Mouse (Mus musculus) midbrain, embryonic 16.5 days (tissue): Measurements from ENCODE around the gene Syt3. TPM values are rescaled to one million over a fixed set of nuclear protein-coding genes. Genes with fewer than 3 reads are reported as not detected.

Experiments used
- ATAC-seq: fragments of 200-750 bp; cut with Nextera tagmentation; 2 replicates; pipeline ENCODE4 v1.8.0; 2017; ENCODE audit warnings: moderate TSS enrichment
- H3K27ac ChIP-seq: fragments of 300-500 bp; sonication (generic); 2 replicates; pipeline ENCODE4 v1.5.1; 2014; ENCODE audit warnings: mild to moderate bottlenecking, low read length, mixed read lengths
- H3K27me3 ChIP-seq: fragments of 300-500 bp; sonication (generic); 2 replicates; pipeline ENCODE4 v1.6.1; 2014; ENCODE audit warnings: low read depth, low read length, mixed read lengths; ENCODE audit not compliant: control insufficient read depth, insufficient read depth
- H3K36me3 ChIP-seq: fragments of 300-500 bp; sonication (generic); 2 replicates; pipeline ENCODE4 v1.6.1; 2014; ENCODE audit warnings: mild to moderate bottlenecking, low read length, moderate library complexity, mixed read lengths; ENCODE audit not compliant: control insufficient read depth, insufficient read depth
- H3K4me1 ChIP-seq: fragments of 300-500 bp; sonication (generic); 2 replicates; pipeline ENCODE4 v1.6.1; 2014; ENCODE audit warnings: mild to moderate bottlenecking, low read length, mixed read lengths; ENCODE audit not compliant: control insufficient read depth, insufficient read depth
- H3K4me2 ChIP-seq: fragments of 300-500 bp; sonication (generic); 2 replicates; pipeline ENCODE4 v1.6.1; 2014; ENCODE audit warnings: mild to moderate bottlenecking, low read length, mixed read lengths
- H3K4me3 ChIP-seq: fragments of 300-500 bp; sonication (generic); 2 replicates; pipeline ENCODE4 v1.5.1; 2014; ENCODE audit warnings: low read depth, mild to moderate bottlenecking, low read length, moderate library complexity, mixed read lengths
- H3K9ac ChIP-seq: fragments of 300-500 bp; sonication (generic); 2 replicates; pipeline ENCODE4 v1.6.1; 2014; ENCODE audit warnings: low read depth, low read length, mixed read lengths
- H3K9me3 ChIP-seq: fragments of 300-500 bp; sonication (generic); replicated peaks from 2 replicates; pipeline ENCODE4 v1.6.1; 2014; ENCODE audit warnings: mild to moderate bottlenecking, low read length, mixed read lengths; ENCODE audit not compliant: control insufficient read depth, poor library complexity, severe bottlenecking
- WGBS: fragments of 180-500 bp; shearing (Covaris S2); extraction: QIAGEN DNeasy Blood & Tissue Kit; methylation state at CpG from one replicate; pipeline ENCODE4 v1.1.7; 2014; 5-methylcytosine and 5-hydroxymethylcytosine counted together
- polyA plus RNA-seq: library from polyadenylated mRNA; unstranded; fragments of >200 nt; fragmentation: Nextera tagmentation; extraction: Ambion mirVana; gene quantifications from 2 replicates; pipeline ENCODE4 v1.2.1, GENCODE M21; 2015

The Syt3 gene
- polyA plus RNA-seq, result 57.4 and 73.2 TPM in 2 replicates

DNA sequence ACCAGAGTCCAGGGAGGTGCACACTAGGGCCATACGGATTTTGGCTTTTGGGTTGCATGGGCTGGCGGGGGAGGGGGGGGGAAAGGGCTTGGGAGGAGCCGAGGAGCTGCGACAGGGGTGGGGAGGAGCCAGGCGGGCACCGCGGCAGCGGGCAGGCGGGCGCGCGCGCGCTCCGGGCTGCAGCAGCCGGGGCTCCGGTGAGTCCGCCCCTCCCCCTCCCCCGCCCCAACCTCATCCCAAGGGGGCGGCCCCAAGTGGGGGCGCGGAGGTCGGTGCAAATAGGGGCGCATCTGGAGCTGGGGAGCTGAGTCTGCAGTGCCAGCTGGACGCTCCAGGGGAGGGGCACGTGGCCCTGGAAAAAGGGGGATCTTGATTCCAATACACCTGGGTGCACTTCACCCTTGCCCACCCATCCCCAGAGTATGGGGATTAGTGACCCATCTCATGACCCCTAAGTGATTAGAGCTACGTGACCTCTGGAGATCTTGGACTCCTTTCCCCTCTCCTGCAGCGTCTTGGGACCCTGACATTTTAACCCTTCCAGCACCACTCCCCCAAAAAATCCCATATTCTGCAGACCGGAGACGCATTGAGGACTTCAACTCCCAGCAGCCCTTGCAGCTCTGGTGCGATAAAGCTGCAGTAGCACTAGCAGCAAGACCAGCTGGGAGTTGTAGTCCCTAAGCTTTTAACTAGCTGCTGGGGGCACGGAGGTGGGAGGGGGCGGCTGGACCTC is at the start of gene Syt3:
TSS of gene Syt3 (plus strand) at position 123 of the 736 bp plus-strand sequence.
- Histone ChIP-seq H3K9ac (peak within 1 kb of the TSS; percentile 81), H3K9me3 (0 out of 2 replicates have a peak, but pooled peaks cover 4% of the 10 kb centered on the region), H3K4me1 (peaks cover 5% of the 10 kb centered on the region), H3K36me3 (no peaks in the 10 kb centered on the region), H3K27me3 (no peaks in the 10 kb centered on the region), H3K27ac (peak within 1 kb of the TSS; percentile 71), H3K4me3 (peak within 1 kb of the TSS; percentile 59), H3K4me2 (peak within 1 kb of the TSS; percentile 82)
- under 1% methylated on average over 11 of the region's 33 CpGs for WGBS
- ATAC-seq, result peak; percentile 92

DNA sequence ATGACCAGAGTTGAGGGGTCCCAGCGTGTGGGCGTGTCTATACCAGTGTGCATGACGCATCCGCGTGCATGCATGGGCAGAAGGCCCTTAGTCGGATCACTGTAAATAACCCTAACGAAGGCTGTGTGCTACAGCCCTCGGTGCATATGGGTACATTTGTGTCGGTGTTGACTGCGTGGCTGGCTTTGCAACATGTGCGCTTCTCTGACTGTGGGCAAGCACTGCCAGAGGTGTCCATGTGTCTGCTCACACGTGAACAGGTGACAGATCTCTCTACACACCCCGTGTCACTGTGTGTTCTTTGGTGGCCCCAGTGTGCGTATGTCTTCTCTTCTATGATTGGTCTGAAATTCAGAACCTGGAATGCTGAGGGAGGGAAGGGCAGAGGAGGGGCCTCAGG is 49.8 kb upstream of the Syt3 start:
- no peaks in the 10 kb centered on the region for H3K27me3 ChIP-seq

GRCm38 (mm10) chr7:44335031-44335878 is 48.6 kb upstream of the Syt3 start:
- Histone ChIP-seq H3K27ac (peak overlapping the region; percentile 90), H3K27me3 (no peaks in the 10 kb centered on the region), H3K4me3 (peak overlapping the region; percentile 78), H3K9ac (peak overlapping the region; percentile 95), H3K4me1 (peaks cover 19% of the 10 kb centered on the region), H3K9me3 (no peaks in the 10 kb centered on the region), H3K36me3 (peaks cover 4% of the 10 kb centered on the region; the same call in 1 of the 2 replicates), H3K4me2 (peak overlapping the region; percentile 94)
- WGBS, result 5% methylated on average over 17 of the region's 40 CpGs
- peak; percentile 79 for ATAC-seq

More for the DNA sequence above, 49.8 kb upstream of the Syt3 start:
- peaks cover 19% of the 10 kb centered on the region for H3K4me1 ChIP-seq
- H3K4me3 ChIP-seq, result no peak overlapping the region
- no peaks in the 10 kb centered on the region for H3K9me3 ChIP-seq
- peaks cover 7% of the 10 kb centered on the region; the same call in 1 of the 2 replicates for H3K36me3 ChIP-seq
- 79% methylated on average over 14 of the region's 14 CpGs for WGBS
- H3K9ac ChIP-seq, result no peak overlapping the region
- no peak for ATAC-seq
- H3K4me2 ChIP-seq, result no peak overlapping the region
- H3K27ac ChIP-seq, result no peak overlapping the region

DNA sequence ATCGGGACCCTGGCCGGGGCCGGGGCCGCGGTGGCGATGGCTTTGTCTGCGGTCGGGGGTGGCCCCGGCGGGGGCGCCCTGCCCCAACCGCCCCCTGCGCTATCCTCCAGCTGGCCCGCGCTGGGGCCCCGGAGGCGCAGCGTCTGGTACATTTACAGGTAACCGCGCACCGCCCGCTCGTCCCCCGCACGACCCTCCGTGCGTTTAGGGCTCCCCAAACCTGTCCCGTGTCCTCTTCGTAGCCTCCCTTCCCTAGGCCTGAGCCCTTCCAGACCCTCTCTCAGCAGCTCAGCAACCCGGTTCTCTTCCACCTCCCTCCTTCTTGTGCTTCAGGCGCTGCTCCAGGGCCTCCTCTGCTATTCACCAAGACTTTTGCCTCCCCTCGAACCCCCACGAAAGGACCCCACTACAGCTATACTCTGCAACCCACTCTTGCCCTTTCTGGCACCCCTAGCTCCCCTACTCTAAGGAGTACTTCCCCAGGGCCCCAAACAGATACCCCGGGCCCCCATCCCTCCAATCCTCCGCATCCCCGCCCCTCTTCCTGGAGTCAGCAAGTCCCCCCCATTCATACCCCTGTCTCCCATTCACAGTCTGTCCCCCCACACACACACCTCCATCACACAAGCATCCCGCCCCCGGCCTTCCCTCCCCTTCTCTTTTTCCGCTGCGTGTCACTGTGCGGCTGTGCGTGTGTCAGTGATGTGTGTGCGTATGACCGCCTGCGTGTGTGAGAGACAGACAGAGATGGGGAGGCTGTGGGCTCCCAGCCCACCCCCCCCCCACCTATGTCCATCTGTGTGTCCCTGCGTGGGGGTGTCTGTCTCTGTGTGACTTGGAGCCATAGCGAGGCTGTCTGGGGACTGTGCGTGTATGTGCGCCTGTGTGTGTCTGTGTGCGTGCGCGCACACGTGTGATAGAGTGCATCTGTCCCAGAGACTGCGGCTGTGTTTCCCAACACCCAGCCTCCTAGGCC is 47.6 kb upstream of the Syt3 start:
- peak overlapping the region; percentile 78 for H3K4me3 ChIP-seq
- H3K4me1 ChIP-seq, result peaks cover 19% of the 10 kb centered on the region
- 3% methylated on average over 30 of the region's 54 CpGs for WGBS
- no peaks in the 10 kb centered on the region for H3K27me3 ChIP-seq
- H3K9me3 ChIP-seq, result no peaks in the 10 kb centered on the region
- H3K4me2 ChIP-seq, result peak overlapping the region; percentile 94
- peaks cover 4% of the 10 kb centered on the region; the same call in 1 of the 2 replicates for H3K36me3 ChIP-seq
- peak overlapping the region; percentile 90 for H3K27ac ChIP-seq
- peak overlapping the region; percentile 95 for H3K9ac ChIP-seq
- peak; percentile 77 for ATAC-seq

DNA sequence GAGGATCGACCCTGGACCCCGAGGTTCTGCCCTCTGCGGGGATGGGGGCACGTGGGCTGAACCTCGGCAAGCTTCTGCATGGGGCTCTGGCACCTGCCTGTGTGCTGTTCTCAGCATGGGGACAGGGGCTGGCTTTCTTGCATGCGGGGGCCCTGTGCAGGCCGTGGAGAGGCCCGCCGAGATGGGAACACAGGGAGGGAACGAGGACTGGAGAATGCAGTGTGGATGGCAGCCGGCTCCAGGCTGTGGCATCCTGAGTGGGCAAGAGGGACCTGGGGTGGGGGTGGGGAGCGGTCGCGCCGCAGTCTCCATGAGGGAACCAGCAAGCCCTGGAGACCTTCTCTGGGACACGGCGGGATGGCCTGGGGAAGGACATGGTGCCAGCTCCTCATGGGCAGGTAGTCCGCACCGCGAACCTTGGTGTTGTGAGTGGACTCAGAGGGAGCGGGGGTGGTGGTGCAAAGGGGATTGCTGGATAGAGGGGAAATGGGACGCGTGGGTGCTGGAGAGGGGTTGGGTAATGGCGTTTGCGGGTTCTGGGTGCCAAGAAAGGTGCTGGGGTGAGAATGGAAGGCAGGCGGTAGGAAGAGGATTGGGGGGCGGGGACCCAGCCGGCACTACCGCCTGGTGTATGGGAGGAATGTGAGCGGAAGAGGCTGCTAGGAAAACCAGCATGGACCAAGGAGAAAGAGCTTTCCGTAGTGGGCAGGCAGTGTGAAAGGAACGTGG is 46.6 kb upstream of the Syt3 start:
- peak overlapping the region; percentile 90 for H3K27ac ChIP-seq
- peak; percentile 13 for ATAC-seq
- WGBS, result 2% methylated on average over 30 of the region's 32 CpGs

DNA sequence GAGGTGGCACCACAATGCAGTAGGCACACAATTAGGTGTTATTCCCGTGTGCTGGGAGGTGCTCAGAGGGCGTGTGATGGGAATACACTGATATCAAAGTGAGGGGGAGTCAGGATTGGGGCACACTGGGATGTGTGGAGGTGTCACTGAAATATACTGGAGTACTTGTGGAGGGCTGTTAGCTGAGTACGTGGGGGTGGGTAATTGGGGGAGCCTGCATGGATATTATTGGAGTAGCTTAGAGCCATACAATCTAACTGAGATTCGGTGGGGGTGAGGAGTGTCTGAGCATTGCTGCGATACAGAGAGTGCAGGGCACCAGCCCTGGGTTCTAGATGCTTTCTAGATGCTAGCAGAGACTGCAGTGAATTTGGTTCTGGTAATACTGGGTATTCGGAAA is 43.7 kb upstream of the Syt3 start:
- peaks cover 16% of the 10 kb centered on the region for H3K4me1 ChIP-seq
- H3K4me2 ChIP-seq, result no peak overlapping the region
- no peaks in the 10 kb centered on the region for H3K27me3 ChIP-seq
- peaks cover 17% of the 10 kb centered on the region for H3K36me3 ChIP-seq
- WGBS, result 75% methylated on average over 6 of the region's 6 CpGs
- no peak overlapping the region for H3K4me3 ChIP-seq
- H3K27ac ChIP-seq, result no peak overlapping the region
- no peaks in the 10 kb centered on the region for H3K9me3 ChIP-seq
- no peak for ATAC-seq
- no peak overlapping the region for H3K9ac ChIP-seq

More for the DNA sequence above, 46.6 kb upstream of the Syt3 start:
- Histone ChIP-seq H3K4me2 (peak overlapping the region; percentile 94), H3K4me1 (peaks cover 19% of the 10 kb centered on the region), H3K36me3 (peaks cover 7% of the 10 kb centered on the region; the same call in 1 of the 2 replicates), H3K27me3 (no peaks in the 10 kb centered on the region), H3K9me3 (no peaks in the 10 kb centered on the region), H3K9ac (peak overlapping the region; percentile 95), H3K4me3 (peak overlapping the region; percentile 78)

DNA sequence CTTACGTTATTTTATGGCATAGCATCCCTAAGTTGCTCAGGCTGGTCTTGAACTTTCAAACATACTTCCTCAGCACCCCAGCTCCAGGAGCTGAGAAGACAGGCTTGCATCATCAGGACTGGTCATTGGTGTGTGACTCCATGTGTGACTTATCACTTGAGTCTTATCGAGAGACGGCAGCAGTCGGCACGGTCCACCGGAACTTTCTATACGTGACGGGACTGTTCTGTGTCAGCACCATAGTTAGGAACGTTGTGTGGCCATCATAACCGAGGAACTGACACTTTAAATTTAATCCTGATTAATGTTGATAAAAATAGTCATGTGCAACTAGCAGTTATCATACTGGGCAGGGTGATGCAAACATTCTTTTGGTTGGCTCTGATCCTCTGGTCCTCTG is 42.8 kb upstream of the Syt3 start:
- Histone ChIP-seq H3K4me3 (no peak overlapping the region), H3K27ac (no peak overlapping the region), H3K4me1 (peaks cover 16% of the 10 kb centered on the region), H3K9me3 (no peaks in the 10 kb centered on the region), H3K4me2 (no peak overlapping the region), H3K27me3 (no peaks in the 10 kb centered on the region), H3K9ac (no peak overlapping the region), H3K36me3 (peaks cover 24% of the 10 kb centered on the region)
- 88% methylated on average over 10 of the region's 10 CpGs for WGBS
- no peak for ATAC-seq

DNA sequence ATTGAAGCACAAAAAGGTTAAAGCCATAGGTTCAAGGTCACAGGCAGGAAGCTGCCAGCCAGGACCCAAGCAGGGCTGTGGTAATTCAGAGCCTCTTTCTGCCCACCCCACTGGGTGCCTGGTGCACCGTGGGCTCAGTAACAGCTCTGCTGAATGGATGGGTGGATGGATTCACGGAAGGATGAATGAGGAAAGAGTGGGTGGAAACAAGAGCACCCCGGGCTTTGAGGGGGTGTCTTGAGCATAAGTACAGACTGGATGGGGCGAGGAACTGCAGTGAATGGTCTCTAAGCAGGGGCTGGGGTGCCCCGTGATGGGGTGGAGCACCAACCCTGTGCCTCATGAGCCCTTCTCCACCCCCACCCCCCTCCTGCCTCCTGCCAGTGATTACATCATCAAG is 42.2 kb upstream of the Syt3 start:
- no peak overlapping the region for H3K27ac ChIP-seq
- no peak overlapping the region for H3K4me3 ChIP-seq
- peaks cover 16% of the 10 kb centered on the region for H3K4me1 ChIP-seq
- 70% methylated on average over 5 of the region's 5 CpGs for WGBS
- H3K9me3 ChIP-seq, result no peaks in the 10 kb centered on the region
- no peak overlapping the region for H3K4me2 ChIP-seq
- no peaks in the 10 kb centered on the region for H3K27me3 ChIP-seq
- H3K9ac ChIP-seq, result no peak overlapping the region
- H3K36me3 ChIP-seq, result peaks cover 30% of the 10 kb centered on the region
- ATAC-seq, result no peak
